Mouse (Mus musculus) brain, adult 2 months (tissue): ENCODE measurements around the gene Gm28308.
A peak's percentile ranks its signal among the peaks of the same experiment; 100 is the strongest.

Experiments used
- DNase-seq: peaks from one replicate; pipeline ENCODE4 v3.0.0; 2011; ENCODE audit warnings: low read depth, low spot score

Gm28308 gene

DNA sequence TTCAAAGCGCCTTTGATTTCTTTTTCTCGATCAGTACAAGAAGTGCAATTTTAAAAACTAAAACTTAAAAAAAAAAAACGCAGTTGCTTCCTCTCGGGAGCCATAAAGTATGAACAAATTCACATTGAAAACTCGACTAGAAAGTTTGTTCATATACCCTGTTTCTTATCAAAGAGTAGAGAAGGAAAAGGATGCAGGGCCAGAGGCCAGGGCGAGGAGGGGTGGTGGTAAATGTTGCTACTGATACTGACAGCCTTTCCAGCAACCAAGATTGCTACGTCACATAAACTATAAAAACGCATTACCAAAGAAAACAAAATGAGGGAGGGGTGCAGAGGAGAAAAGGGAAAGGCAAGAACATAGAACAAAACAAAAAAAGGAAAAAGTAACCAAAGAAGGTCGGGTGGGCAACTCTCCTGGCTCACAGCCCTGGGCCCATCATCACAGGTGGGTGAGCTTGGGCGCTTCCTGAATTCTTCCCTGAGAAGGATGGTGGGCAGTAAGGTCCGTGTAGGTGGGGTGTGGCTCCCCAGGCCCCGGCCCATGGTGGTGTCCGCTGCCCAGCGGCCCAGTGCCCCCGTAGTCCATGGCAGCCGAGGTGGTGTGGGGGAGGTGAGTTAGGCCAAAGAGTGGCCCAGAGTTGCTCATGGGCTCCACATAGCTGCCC lies 43.5 kb downstream of the Gm28308 start:
- DNase-seq: no peak

DNA sequence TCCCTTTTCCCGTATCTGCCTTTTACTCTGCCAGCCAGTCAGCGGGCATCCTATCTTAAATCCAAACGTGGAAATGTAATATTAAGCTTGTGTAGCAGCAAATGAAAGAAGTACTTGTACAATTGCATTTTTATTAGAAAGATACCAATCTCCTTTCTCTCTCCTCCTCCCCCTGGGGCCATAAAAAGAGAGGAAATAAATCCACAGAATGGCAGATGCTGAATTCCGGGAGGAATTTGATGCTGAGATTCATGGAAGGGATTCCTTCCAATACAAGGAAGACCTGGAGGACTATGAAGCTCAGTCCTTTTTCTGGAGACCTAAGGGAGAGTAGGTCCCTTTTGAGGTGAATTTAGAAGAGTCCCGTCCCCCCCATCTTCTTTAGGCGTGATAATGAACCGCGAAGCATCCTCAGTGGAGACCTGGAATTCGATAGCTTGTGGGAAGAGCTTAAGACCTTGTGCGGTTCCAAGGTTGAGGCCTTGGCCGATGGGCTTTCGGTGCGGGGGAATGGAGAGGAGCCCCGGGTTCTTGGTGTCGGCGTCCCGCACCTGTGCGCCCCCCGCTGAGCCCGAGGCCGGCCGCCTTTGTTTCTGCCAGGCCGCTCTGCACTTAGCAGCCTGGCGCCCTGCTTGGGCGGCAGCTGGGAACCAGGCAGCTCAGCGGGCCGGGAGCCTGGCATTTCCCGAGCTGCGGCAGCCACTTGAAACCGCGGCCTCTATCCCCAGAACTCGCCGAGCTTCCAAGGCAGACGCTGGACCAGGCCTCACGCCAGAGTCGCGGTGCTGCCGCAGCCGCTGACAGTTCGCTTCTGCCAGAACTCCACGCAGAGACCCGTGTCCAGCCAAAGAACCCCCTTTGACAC lies 44.7 kb downstream of the Gm28308 start:
- DNase-seq: no peak

DNA sequence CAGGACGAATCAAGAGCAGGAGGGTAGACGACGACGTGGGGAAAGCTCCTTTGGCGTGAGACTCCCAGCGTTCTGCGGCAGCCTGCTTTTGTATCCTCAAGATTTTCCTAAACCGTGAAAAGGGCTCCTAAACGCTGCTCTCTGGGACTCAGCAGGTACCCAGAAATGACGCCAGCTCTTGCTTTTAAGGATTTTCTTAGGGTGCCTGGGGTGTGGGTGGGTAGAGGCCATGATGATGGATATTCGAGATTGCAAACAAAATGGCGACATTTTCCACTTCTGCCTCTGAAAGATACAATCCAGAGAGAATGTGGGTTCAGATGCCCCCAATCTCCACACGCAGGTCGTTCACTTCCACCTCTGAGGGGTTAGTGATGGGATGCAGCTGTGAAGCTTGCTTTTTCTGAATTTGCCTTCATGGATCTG lies 45.4 kb downstream of the Gm28308 start:
- no peak for DNase-seq

DNA sequence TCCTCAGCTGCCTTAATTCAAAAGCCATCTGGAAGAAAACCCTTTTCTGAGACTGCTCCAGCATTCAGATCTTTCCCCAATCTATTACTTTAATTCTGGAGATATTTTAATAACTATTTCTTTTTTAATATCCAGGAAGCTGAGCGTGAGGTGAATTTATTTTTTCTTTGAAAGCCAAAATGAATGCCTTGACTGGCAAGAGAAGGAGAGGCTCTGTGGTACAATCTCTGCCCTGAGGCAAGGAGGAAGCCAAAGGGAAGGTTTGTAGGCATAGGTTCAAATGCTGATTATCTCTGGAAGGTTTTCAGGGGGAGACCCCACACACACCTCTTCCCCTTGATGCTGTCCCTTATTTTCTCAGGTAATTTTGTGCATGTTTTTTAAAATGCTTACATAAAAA lies 46.0 kb downstream of the Gm28308 start:
- no peak for DNase-seq

DNA sequence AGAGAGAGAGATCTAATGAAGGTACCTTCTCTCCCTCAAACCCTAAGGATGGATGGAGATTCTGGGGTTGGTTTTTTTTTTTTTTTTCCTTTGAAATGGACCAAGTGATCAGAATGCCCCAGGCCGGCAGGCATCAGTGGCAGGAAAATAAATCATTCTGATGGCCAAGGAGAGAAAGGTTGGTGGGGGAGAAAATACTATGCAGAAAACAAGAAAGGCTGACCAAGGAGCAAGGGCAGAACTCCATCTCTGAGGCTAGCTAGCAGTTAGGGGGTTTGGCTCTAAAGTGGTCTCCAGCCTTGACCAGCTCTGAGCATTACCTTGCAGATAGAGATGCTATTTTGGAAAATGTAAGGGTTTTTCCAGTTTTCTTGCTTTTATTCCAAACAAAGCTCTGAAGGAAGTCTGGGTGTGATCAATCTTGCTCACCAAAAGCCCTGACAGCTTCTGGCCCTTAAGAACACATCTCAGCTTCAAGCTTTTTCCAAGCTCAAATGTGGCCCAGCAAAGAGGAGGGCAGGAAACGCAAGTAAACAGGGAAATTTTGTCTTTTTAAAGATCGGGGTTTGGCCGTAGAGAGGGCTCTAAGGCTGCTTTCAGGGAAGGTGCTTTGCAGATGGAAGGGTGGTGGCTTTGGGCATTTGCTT lies 46.6 kb downstream of the Gm28308 start:
- DNase-seq: no peak

DNA sequence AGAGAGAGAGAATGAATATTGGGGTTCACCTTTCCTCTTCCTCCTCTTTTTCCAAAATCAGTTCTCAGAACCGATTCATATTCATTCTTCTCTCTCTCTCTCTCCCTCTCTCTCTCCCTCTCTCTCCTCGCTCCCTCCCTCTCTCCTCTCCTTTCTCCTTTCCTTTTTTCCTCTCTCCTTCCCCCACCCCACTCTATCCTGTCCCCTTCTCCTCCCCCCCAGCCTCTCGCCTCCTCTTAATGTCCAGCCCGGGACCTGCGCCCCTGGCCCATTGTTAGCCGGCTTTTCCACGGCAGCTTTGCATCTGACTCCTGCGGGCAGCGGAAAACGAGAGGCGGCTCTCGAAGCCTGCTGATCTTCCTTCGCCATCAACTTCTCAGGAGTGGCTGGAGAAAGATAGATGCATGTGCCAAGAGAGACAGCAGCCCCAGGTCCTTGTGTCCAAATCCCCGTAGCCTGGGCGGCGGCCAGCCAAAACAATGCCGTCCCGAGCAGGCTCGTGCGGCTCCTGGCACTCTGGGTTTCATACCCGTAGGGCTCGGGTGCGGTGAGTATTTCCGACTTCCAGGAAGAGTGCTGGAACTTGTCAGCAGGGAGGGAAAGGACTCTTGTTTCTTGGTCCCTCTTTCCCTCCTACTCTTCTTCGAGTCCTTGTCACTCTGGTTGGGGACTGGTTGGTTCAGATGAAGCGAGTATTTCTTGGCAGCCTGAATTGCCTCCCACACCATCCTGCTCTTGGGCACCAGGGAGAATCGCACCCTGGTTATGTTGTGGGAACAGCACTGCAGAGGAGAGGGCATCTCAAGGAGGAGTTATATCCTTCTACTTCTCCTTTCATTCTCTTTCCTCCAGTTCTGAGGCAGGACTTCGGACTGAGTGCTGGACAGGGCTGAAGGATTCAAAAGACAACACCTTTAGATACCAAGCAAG lies 47.4 kb downstream of the Gm28308 start:
- no peak for DNase-seq

DNA sequence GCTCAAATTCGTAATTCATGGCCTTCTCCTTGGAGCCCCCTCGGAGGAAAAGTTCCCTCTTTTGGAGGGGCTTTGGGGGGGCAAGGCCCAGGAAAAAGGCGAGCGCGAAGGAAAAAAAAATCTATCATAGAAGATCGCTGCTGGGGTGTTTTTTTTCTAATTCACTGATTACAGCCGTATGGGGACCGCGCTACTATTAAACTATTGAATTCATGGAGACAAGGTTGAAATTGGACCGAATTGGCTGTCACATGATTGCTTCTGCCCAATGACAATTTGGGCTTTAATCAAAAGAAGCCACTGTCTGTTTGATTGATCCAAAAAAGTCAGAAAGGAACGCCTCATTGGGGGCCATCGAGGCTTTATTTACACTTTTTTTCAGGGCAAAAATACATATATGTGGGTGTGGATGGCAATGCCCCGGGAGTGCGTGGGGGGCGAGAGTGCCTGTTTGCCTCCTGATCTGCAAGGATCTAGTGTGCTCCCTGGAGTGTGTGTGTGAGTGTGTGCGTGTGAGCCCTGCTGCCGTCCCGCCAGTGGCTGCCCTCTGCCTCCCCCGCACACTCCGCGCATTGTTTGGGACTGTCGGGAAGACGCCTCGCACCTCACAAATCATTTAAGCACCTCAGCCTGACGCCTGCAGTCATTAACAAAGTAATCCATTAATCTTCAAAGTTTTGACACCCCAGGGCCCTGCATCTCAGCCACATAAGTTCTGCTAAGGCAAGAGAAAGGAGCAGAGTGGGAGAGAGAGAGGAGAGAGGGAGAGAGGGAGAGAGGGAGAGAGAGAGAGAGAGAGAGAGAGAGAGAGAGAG lies 48.3 kb downstream of the Gm28308 start, which contains the start of gene Hoxa2:
Hoxa2 (minus strand) TSS at position 206 of the 815 bp plus-strand sequence.
- DNase-seq: no peak

DNA sequence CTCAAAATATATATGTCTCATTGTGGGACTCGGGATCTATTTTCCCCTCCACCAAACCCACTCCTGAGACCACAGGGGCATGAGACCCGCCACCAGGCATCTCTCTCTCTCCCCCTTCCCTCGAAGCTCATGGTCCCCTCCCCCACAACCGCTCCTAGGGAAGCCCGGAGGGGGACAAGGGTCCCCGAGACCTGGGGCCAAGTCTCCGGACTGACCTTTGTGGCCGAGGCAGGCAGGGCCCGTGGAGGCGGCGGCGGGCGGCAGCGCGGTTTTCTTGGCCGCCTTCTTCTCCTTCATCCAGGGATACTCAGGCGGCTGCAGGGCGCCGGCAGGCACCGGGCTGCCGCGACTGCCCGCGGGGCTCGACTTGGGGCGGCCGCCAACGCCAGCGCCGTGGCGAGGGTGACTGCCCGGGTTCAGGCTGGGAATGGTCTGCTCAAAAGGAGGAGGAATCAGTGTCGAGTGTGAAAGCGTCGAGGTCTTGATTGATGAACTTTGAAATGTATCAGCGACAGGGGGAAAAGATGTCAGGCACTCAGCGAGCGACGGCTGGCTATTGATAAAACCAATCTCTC lies 49.0 kb downstream of the Gm28308 start:
- DNase-seq: no peak

DNA sequence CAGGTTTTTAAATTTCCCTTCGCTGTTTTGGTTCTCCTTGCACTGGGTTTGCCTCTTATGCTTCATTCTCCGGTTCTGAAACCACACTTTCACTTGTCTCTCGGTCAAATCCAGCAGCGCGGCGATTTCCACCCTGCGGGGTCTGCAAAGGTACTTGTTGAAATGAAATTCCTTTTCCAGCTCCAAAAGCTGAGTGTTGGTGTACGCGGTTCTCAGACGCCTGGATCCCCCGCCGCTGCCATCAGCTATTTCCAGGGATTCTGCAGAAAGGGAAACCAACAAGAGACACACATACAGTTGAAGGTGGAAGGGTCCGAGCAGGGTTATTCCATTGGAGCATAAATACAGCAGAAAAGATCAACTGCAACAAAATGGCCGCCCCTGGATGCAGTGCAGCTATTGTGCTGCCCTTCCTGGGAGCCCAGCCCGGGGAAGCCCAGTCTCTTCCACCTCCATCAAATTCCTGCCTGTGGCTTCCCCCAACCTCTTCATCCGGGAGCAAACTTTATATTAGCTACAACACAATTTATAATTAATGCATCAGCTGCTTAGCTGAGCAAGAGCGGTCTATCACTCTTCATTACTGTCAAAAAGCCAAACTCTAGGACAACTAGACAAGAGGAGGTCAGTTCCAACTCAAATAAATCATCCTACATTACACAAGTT lies 49.6 kb downstream of the Gm28308 start:
- DNase-seq: no peak

DNA sequence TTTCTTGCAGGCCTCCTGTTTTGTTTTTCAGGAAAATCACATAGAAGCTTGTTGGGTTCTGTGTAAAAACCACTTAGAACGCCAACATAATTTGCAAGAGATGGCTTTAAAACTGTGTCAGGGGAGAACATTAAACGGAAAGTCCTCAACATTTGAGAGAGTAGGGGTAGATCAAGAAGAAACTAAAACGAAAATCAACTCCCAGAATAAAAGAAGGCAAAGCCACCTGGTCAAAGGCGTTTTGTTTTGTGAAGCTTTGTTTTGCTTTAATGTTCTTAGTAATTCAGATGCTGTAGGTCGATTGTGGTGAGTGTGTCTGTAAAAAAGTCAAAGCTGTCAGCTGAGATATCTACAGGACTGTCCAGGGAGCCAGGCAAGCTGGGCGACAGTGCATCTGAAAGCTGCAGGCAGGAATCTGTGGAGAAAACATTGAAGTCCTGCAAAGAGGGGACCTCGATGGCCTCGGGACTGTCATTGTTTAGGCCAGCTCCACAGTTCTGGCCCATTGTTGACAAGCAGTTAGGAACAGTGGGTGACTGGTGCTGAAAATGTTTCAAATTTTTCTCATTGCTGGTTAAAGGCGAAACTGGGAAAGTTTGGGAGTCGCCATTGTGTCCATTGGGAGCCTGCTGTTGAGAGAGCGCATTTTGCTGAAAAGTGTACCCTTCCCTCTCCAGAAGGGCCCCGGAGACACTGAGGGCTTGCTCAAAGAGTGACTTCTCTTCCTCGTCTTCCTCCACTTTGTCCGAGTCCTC lies 50.4 kb downstream of the Gm28308 start:
- DNase-seq: no peak

DNA sequence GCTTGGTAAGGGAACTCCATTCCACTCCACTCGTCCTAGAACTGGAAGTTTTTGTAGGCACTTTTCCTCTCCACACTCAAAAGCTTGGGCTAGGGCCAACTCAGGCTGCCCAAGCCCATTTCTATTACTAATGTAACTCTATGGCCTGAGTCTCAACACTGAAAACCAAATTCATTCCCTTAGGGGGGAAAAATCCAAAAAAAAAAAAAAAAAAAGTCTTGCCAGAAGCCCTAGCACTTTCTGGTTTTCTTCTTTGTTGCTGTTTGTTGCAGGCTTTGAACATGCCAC lies 51.1 kb downstream of the Gm28308 start:
- DNase-seq: no peak

DNA sequence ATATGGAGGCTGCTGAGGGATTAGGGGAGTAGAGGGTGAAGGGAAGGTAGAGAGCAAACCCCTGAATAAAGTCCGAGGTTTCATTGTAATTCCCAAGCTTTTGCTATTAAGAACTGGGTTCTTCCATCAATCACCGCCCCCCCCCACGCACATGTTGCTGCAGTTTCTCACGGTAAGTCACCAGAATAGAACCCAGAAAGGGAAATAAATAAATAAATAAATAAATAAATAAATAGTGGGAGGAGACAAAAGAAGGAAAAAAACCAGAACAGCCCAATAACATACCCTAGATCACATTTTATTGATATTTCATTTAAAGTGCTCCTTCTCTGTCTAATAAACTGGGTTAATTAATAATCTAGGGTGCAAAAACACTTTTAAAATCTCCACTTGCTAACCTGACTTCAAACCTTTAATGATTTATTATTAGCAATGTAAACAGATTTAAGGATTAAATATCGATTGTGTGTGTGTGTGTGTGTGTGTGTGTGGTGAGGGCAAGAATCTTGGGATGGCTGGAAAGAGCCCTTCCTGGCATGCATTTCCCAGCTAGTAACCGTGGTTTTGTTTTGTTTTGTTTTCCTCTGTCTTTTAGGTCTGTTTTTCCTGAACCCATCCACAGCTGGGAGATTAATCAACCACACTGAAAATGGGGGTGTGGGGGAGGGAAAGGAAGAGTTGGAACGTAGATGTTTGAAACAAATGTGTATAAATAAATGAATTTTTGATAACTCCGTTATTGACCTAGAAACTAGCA lies 51.6 kb downstream of the Gm28308 start:
- no peak for DNase-seq

DNA sequence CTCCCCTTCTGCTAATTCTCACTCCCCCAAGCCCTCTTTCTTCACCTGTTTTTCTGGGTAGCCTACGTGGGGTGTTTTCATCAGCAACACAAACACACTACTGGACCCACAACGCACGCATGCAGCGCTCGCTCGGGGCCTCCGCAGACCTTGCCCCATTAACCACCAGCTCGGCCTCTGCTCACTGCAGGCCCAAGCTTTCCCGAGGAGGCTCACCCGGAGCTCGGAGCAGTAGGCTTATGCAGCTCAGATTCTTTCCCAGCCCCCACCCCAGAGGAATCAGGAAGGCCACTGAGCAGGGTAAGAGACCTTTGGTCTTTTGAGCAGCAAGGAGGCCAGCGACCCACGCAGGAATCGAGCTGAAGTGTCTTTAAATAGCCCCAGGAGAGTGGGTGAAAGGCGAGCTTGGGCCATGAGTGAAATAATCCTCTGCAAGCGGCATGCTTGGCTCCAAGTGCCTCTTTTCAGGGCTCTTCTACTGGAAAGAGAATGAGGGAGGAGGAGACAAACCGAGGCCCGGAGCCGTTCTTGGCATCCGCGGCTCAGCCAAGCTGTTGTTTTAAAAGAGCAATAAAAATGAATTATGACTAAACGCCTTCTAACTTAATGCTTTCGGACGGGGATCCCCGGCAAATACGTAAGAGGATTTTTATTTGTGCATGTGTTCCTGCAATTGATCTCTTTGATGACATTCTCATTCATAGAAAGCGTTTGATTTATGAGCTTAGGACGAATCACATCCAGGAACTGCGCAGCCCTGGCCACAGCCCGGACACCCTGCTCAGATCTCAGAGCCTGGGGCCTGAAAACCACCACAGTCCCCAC lies 52.4 kb downstream of the Gm28308 start:
- no peak for DNase-seq

DNA sequence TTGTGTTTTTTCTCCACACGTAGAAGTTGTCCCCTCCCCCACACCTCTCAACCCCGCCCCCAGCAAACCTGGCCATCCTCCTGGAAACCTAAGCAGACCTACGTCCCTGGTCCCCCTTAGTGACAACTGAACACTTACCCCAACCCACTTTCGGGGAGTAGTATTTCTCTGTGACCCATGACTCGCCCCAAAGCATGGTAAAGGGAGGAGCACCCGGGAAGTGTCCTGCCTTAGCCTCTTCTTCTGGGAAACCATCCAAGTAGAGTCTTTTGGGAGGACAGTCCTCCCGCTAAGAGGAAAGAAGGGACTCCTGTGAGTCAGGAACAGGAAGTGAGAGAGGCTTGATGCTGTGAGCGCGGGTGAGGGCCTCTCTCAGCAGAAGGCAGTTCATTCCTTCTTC lies 53.2 kb downstream of the Gm28308 start:
- no peak for DNase-seq

DNA sequence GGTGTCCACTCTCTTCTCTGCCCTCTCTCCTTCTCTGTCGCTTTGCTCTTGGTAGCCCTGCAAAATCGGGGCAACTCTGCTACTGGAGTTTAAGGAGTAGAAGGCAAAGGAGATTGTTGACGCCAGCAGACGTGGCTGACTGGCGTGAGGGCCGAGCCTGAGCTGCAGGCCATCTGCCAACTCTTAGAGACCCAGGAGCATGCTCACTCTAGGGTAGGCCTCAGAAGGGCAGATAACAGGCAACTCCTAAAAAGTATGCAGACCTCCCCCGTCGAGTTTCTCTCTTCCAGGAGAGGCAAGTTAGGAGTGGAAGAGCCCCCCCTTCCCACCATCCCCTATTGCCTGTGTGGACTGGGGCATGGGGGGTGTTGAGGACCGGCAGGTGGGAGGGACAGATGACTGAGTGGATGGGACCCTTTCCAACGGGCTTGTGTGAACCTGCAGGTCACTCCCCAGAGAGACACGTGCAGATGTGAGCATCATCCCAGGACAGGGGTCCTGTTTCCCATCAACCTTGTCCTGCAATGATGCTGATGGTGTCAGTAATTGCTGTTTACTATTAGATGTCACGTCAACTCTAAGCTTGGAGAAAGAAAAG lies 53.9 kb downstream of the Gm28308 start:
- no peak for DNase-seq

DNA sequence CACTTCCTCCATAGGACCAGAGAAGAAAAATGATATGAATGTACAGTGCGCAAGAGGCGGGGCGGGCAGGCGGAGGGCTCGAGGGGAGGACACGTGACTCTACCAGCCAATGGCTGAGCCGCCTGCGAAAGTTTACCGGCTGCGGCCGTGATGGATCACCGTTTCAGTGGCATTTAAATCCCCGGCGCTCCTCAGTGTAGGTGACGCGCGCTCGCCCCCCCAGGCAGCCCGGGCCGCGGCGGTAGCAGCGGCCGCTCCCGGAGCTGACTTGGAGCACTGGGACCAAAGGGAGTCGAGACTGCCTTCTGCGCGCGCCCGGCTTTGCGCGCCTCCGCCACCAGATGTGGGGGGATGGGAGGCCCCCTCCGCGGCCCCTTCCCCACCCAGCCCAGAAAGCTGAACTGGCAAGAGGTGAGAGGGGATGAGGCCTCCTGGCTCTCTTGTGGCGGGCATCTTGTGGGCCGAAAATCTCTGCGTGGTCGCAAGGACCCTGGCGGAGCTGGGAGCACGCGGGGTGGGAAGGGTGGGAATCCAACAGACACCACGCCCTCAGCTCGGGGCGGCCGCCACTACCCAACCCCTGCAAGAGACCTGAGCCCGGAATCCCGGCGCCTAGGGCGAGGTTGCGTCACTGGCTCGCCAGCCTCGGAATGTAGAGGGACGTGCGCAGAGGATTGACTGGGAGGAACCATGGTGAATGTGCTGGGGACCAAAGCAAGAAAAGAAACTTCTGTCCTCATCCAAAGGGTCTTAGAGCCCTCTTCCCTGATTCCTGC lies 54.7 kb downstream of the Gm28308 start, which contains the start of gene Hoxa1:
Hoxa1 (minus strand) TSS at position 42 of the 776 bp plus-strand sequence.
- DNase-seq: peak; percentile 36
